Mouse (Mus musculus): ENCODE data around the gene Cobll1. TPM values are rescaled to one million over a fixed set of nuclear protein-coding genes. Genes with fewer than 3 reads are reported as not detected.

The Cobll1 gene
- total and polyA plus RNA-seq, 2 experiments: 10.0 to 13.6 TPM

GRCm38 (mm10) chr2:65050776-65051175, 188.4 kb downstream of the Cobll1 start:
- no peak overlapping the region for H3K4me3 ChIP-seq (ENCODE audit: insufficient read depth, low read depth, low read length)
- 93% methylated on average over 3 of the region's 3 CpGs for WGBS
- no peak for TF ChIP-seq POLR2A (IDR thresholded peaks at IDR 0.05; ENCODE audit: extremely low read depth, insufficient read depth, low read length)
- TF ChIP-seq CTCF (IDR thresholded peaks at IDR 0.05; ENCODE audit: low read depth, low read length): no peak
- DNase-seq (ENCODE audit: extremely low read depth, low read depth, low spot score): no peak
- H3K27me3 ChIP-seq (ENCODE audit: control insufficient read depth, insufficient read depth, low read length): no peaks in the 10 kb centered on the region
- no peaks in the 10 kb centered on the region for H3K4me1 ChIP-seq (ENCODE audit: control insufficient read depth, insufficient read depth, low read length)
- no peaks in the 10 kb centered on the region for H3K79me2 ChIP-seq (ENCODE audit: control insufficient read depth, insufficient read depth, low read length)
- H3K9ac ChIP-seq (ENCODE audit: low read depth, low read length): no peak overlapping the region
- no peak overlapping the region for H3K27ac ChIP-seq (replicated peaks; ENCODE audit: insufficient read depth, low read depth, low read length)
- H3K36me3 ChIP-seq (ENCODE audit: control insufficient read depth, insufficient read depth, low read length): no peaks in the 10 kb centered on the region

DNA sequence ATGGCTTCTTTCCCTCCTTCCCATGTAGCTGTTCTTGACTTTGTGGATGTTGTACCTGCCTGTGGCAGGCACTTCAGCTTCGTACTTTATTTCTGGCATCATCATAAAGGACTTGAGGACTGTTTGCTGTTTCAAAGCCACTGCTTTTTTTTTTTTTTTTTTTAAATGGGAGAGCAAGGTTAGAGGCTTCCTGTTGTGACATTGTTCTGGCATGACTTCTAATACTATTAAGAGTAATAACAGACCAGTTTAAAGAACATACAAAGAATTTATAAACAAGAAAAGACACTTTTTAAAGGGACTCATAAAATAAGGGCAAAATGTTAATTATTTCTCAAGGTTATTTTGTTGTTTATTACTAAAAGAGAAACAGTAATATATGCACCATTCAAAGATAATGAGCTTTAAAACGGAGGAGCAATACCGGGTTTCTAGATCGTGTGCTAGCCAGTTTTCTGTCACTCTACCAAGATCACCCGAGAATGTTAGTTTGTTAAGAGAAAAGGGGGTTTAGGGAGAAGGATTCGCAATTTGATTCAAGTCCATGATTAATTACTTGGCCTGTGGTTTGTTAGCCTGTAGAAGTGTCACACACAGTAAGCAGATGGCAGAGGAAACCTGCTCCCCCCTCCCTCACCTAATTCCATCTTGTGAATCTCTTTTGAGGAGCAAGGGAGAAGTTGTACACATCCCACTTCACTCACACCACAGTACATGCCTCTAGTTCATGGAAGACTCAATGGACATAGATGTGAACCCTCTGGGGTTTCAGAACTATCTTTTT, 190.8 kb downstream of the Cobll1 start:
- TF ChIP-seq POLR2A (IDR thresholded peaks at IDR 0.05; ENCODE audit: extremely low read depth, insufficient read depth, low read length) (no peak), CTCF (IDR thresholded peaks at IDR 0.05; ENCODE audit: low read depth, low read length) (no peak)
- no peaks in the 10 kb centered on the region for H3K36me3 ChIP-seq (ENCODE audit: control insufficient read depth, insufficient read depth, low read length)
- 77% methylated on average over 6 of the region's 6 CpGs for WGBS
- no peak overlapping the region for H3K9ac ChIP-seq (ENCODE audit: low read depth, low read length)
- DNase-seq (ENCODE audit: extremely low read depth, low read depth, low spot score): no peak
- no peaks in the 10 kb centered on the region for H3K79me2 ChIP-seq (ENCODE audit: control insufficient read depth, insufficient read depth, low read length)
- no peaks in the 10 kb centered on the region for H3K4me1 ChIP-seq (ENCODE audit: control insufficient read depth, insufficient read depth, low read length)
- no peaks in the 10 kb centered on the region for H3K27me3 ChIP-seq (ENCODE audit: control insufficient read depth, insufficient read depth, low read length)
- H3K27ac ChIP-seq (replicated peaks; ENCODE audit: insufficient read depth, low read depth, low read length): no peak overlapping the region
- no peak overlapping the region for H3K4me3 ChIP-seq (ENCODE audit: insufficient read depth, low read depth, low read length)

Other genes with a start within 250 kb of the Cobll1 start
- 43.8 and 47.6 TPM in 2 replicates for gene Grb14, start 214.4 kb downstream of the Cobll1 start, total RNA-seq (2014; rRNA removed)
- gene Grb14, start 214.4 kb downstream of the Cobll1 start, polyA plus RNA-seq (2012; rRNA removed): 16.1 and 17.6 TPM in 2 replicates
- gene Slc38a11, start 124.6 kb upstream of the Cobll1 start, total RNA-seq (2014; rRNA removed): 0.27 and 0.37 TPM in 2 replicates
- gene Slc38a11, start 124.6 kb upstream of the Cobll1 start, polyA plus RNA-seq (2012; rRNA removed): not detected in 2 replicates

All from liver, adult 2 months (tissue).